Mouse (Mus musculus) heart, postnatal 0 days (tissue): ENCODE results near the gene Borcs6. TPM values are rescaled to one million over a fixed set of nuclear protein-coding genes. Genes with fewer than 3 reads are reported as not detected.
A peak's percentile ranks its signal among the peaks of the same experiment; 100 is the strongest.

Experiments used
- ATAC-seq: fragments of 200-750 bp; cut with Nextera tagmentation; 2 replicates; pipeline ENCODE4 v1.8.0; 2017; ENCODE audit warnings: low read depth, moderate number of reproducible peaks, moderate library complexity; ENCODE audit not compliant: insufficient read depth
- DNase-seq: peaks from one replicate; pipeline ENCODE4 v3.0.0-alpha.2; 2016; ENCODE audit warnings: low spot score
- H3K27ac ChIP-seq: fragments of 300-500 bp; sonication (generic); 2 replicates; pipeline ENCODE4 v1.5.1; 2014; ENCODE audit warnings: low read depth, mild to moderate bottlenecking
- H3K27me3 ChIP-seq: fragments of 300-500 bp; sonication (generic); 2 replicates; pipeline ENCODE4 v1.6.1; 2014; ENCODE audit warnings: low read length, mixed read lengths; ENCODE audit not compliant: control insufficient read depth, insufficient read depth
- H3K36me3 ChIP-seq: fragments of 300-500 bp; sonication (generic); replicated peaks from 2 replicates; pipeline ENCODE4 v1.6.1; 2014; ENCODE audit warnings: low read length, mixed read lengths; ENCODE audit not compliant: control insufficient read depth, insufficient read depth
- H3K4me1 ChIP-seq: fragments of 300-500 bp; sonication (generic); 2 replicates; pipeline ENCODE4 v1.6.1; 2014; ENCODE audit warnings: antibody characterized with exemption; ENCODE audit not compliant: control insufficient read depth, insufficient read depth
- H3K4me2 ChIP-seq: fragments of 300-500 bp; sonication (generic); 2 replicates; pipeline ENCODE4 v1.6.1; 2014; ENCODE audit warnings: low read depth, mild to moderate bottlenecking, low read length, moderate library complexity
- H3K4me3 ChIP-seq: fragments of 300-500 bp; sonication (generic); 2 replicates; pipeline ENCODE4 v1.5.1; 2014; ENCODE audit warnings: low read depth, low read length
- H3K9ac ChIP-seq: fragments of 300-500 bp; sonication (generic); replicated peaks from 2 replicates; pipeline ENCODE4 v1.6.1; 2014; ENCODE audit warnings: low read depth, low read length, mixed read lengths
- H3K9me3 ChIP-seq: fragments of 300-500 bp; sonication (generic); replicated peaks from 2 replicates; pipeline ENCODE4 v1.6.1; 2016; ENCODE audit warnings: low read length; ENCODE audit not compliant: control insufficient read depth
- CTCF ChIP-seq: IDR thresholded peaks from 2 replicates; pipeline ENCODE4 v1.5.1; 2016; ENCODE audit warnings: antibody characterized with exemption, control low read depth, low read depth
- EP300 ChIP-seq: IDR thresholded peaks from 2 replicates; pipeline ENCODE4 v1.6.1; 2016; ENCODE audit warnings: antibody characterized with exemption, low read depth
- WGBS: fragments of 180-500 bp; shearing (Covaris S2); extraction: QIAGEN DNeasy Blood & Tissue Kit; methylation state at CpG from one replicate; pipeline ENCODE4 v1.1.7; 2014; 5-methylcytosine and 5-hydroxymethylcytosine counted together
- polyA plus RNA-seq: library from polyadenylated mRNA; unstranded; fragments of >200 nt; fragmentation: Nextera tagmentation; extraction: Ambion mirVana; gene quantifications from 2 replicates; pipeline ENCODE4 v1.2.1, GENCODE M21; 2015
- total RNA-seq: library from RNA; depleted of rRNA; stranded (reverse); fragments of >200 nt; gene quantifications from 2 replicates; pipeline ENCODE4 v1.2.3, GENCODE M21; 2014; ENCODE audit warnings: low replicate concordance

Gene Borcs6
- total and polyA plus RNA-seq, 2 experiments from 2014 or later = 12.1 to 24.1 TPM

GRCm38 (mm10) chr11:69072666-69073064 lies 13.1 kb downstream of the Borcs6 start:
- peak overlapping the region; percentile 33 for H3K4me3 ChIP-seq
- peak overlapping the region; percentile 58 for H3K4me2 ChIP-seq
- H3K27ac ChIP-seq = peak overlapping the region; percentile 93
- WGBS = 11% methylated on average over 9 of the region's 9 CpGs
- H3K4me1 ChIP-seq = peaks cover 16% of the 10 kb centered on the region
- no peaks in the 10 kb centered on the region for H3K9me3 ChIP-seq
- DNase-seq (no peak), ATAC-seq (no peak)
- H3K9ac ChIP-seq = peak overlapping the region; percentile 68; the same call in 1 of the 2 replicates
- no peak; the same call in 1 of the 2 replicates for TF ChIP-seq EP300
- no peak for TF ChIP-seq CTCF
- no peaks in the 10 kb centered on the region for H3K36me3 ChIP-seq
- no peaks in the 10 kb centered on the region for H3K27me3 ChIP-seq

DNA sequence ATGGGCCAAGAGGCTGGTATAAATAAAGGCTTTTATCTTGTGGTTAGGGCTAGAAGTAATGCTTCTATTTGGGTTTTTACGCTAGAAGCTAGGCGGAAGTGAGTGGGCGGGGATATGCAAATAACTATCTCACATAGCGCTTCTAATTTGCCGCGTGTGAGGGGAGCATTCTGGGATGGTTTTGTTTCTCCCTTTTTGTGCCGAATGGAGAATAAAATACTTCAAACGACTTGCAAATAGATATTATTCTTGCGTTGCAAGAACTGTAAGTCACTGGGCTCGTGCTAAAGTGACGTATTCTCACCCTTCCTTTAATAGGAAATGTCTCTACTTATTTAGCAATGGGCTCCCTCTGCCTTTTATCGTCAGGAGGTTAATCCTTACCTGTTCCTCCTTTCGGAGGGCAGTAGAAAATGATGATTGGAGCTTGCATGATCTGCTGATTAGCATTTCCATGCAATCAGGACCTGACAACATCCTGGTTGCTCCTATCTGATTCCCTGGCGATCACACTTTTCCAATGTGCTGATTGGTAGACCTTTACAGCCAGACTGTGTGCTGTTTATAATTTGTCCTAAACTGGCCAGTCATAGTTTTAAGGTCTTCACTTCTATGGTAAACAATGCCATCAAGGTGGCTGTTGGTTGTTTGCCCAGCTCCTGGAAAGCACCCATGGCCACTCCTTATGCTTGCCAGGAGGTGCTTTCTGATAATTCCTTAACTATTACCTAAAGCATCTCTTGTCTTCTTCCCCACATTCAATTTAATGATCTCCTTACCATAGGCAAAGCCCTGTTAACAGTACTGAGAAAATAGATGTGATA lies 13.8 kb downstream of the Borcs6 start:
- Histone ChIP-seq H3K4me3 (peak overlapping the region; percentile 33), H3K4me1 (peaks cover 14% of the 10 kb centered on the region; the same call in 1 of the 2 replicates), H3K9me3 (no peaks in the 10 kb centered on the region), H3K4me2 (peak overlapping the region; percentile 58), H3K9ac (peak overlapping the region; percentile 68), H3K36me3 (no peaks in the 10 kb centered on the region), H3K27me3 (no peaks in the 10 kb centered on the region), H3K27ac (peak overlapping the region; percentile 93)
- peak; percentile 91 for DNase-seq
- ATAC-seq = peak; percentile 65
- TF ChIP-seq CTCF (no peak), EP300 (peak; percentile 81)
- WGBS = under 1% methylated on average over 14 of the region's 14 CpGs

- DNase-seq (peak; percentile 29), ATAC-seq (no peak)
- Histone ChIP-seq H3K27me3 (no peaks in the 10 kb centered on the region), H3K36me3 (no peaks in the 10 kb centered on the region), H3K4me3 (no peak overlapping the region), H3K4me1 (peaks cover 14% of the 10 kb centered on the region; the same call in 1 of the 2 replicates), H3K9me3 (no peaks in the 10 kb centered on the region), H3K27ac (peak overlapping the region; percentile 93), H3K4me2 (no peak overlapping the region), H3K9ac (no peak overlapping the region)
- no peak for TF ChIP-seq CTCF
- TF ChIP-seq EP300 = no peak
- WGBS = 49% methylated on average over 6 of the region's 6 CpGs
Measured at GRCm38 (mm10) chr11:69073951-69074775, 14.6 kb downstream of the Borcs6 start.

DNA sequence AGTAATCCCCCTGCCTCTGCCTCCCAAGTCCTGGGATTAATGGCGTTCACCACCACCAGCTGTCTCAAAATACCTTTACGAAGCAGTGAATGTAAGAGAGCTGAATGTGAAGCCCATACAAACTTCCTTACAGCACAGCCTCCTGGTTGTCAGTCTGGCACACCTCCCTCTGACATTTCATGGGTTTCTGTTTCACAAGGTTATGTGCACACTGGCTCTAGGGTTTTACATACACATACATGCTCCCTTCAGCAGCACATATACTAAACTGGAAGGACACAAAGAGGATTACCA lies 15.2 kb downstream of the Borcs6 start:
- 55% methylated on average over 2 of the region's 2 CpGs for WGBS
- peaks cover 14% of the 10 kb centered on the region; the same call in 1 of the 2 replicates for H3K4me1 ChIP-seq
- DNase-seq (no peak), ATAC-seq (no peak)
- H3K27me3 ChIP-seq = no peaks in the 10 kb centered on the region
- H3K4me3 ChIP-seq = no peak overlapping the region
- H3K27ac ChIP-seq = no peak overlapping the region; the same call in 1 of the 2 replicates
- H3K9me3 ChIP-seq = no peaks in the 10 kb centered on the region
- TF ChIP-seq CTCF (no peak), EP300 (no peak)
- H3K4me2 ChIP-seq = no peak overlapping the region
- no peak overlapping the region for H3K9ac ChIP-seq
- H3K36me3 ChIP-seq = no peaks in the 10 kb centered on the region

- Histone ChIP-seq H3K4me3 (no peak overlapping the region), H3K27me3 (no peaks in the 10 kb centered on the region), H3K4me2 (no peak overlapping the region), H3K4me1 (peaks cover 14% of the 10 kb centered on the region; the same call in 1 of the 2 replicates), H3K9me3 (no peaks in the 10 kb centered on the region), H3K36me3 (no peaks in the 10 kb centered on the region), H3K9ac (no peak overlapping the region; the same call in 1 of the 2 replicates), H3K27ac (peak overlapping the region; percentile 34)
- DNase-seq (peak; percentile 4), ATAC-seq (no peak)
- TF ChIP-seq EP300 = no peak
- no peak for TF ChIP-seq CTCF
- 61% methylated on average over 8 of the region's 9 CpGs for WGBS
Measured at GRCm38 (mm10) chr11:69075764-69076479, 16.4 kb downstream of the Borcs6 start.
